Mouse (Mus musculus) mature B cell (primary cell): ENCODE measurements around the gene Chka.

ENCODE experiments used
- in situ Hi-C: fragments of 300-500 bp; cut with MboI; formaldehyde crosslinking; loops from 2 replicates; pipeline ENCODE4 v1.14.3; 2019

Gene Chka

DNA sequence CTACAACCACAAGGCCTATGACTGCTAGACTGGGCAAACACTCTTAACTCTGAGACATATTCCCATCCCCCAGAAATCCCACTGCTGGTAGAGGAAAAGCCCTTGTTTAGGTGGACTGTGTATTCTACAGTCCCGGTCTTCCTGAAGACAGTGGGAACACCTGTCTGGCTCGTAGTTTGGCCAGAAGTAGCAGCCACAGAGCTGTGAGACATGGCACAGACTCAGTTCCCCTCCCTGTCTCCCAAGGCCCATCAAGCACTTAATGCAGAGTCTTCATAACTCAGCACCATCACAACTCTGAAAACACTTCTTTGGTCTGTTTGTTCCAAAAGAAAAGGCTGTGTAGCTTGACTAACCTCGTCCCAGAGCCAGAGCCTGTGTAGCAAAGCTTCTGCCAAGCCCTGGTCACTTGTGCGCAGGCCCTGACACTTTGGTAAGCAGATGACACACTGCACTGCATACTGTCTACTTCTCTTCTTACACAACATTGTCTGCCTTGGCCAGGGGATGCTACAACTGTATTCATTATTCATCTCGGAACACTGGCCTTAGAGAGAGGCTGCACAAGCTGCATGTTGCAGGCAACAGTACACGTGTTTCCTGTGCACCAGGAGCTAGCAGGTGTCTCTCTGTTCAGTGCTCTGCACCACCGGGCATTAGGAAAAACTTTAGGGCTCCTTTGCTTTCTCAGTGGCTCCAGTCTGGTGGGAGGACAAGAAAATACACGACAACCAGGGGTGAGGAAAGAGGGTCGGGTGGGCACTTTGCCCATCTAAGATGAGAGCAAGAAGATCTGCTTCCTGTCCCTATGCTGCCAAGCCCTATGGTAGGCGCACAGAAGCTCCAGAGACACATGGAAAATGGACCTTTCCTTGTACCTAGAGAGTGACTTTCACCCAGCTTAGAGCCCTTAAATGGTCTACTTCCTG, 4.6 kb upstream of the Chka start:
- in situ Hi-C loops = no loop called here

DNA sequence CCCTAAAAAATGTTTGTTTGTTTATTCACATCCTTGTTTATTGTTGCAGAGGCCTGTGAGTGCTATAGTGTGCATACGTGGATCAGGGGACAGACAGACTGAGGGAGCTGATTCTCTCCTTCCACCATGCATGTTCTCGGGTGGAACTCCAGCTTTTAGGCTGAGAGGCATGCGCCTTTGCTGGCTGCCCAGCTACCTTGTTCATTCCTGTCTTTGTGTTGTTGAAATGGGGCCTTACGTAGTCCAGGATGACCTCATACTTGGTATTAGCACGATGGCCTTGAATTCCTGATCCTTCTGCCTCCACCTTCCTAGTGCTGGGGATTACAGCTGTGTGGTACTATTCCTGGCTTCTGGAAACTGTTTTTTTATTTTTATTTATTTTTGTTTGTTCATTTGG, 3.9 kb upstream of the Chka start:
- in situ Hi-C loops = no loop called here

DNA sequence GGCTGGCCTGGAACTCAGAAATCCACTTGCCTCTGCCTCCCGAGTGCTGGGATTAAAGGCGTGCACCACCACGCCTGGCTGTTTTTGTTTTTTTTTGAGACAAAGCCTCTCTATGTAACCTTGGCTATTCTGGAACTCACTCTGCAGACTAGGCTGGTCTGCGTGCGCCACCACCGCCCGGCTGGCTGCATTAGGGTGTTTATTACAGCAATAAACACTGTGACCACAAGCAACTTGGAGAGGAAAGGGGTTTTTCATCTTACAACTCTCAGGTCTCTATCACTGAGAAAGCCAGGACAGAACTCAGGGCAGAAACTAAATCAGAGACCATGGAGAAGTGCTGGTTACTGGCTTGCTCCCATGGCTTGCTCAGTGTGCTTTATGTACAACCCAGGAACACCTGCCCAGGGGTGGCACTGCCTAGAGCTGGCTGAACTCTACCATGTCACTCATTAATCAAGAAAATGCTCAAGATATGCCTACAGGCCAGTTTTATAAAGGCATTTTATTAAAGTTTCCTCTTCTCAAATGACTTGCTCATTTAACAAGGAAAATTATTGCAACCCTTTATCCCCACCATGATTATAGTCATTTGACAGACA, 3.3 kb upstream of the Chka start:
- in situ Hi-C loops = no loop called here

DNA sequence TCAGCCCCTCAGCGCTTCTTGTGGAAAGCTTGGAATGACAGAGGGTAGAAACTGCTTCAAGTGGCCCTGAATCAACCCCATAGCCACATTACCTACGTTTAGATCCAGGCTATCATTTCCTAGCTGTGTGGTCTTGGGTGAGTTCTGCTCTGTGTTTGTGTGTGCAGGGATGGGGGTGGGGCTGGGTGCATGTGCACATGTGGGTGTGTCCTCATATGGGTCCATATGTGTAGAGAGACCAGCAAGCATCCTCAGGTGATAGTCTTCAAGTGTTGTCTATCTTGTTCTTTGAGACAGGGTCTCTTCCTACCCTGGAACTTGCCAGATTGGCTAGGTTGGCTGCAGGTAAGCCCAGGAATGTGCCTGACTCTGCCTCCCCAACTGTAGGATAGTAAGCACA, 2.3 kb upstream of the Chka start:
- in situ Hi-C loops = no loop called here

DNA sequence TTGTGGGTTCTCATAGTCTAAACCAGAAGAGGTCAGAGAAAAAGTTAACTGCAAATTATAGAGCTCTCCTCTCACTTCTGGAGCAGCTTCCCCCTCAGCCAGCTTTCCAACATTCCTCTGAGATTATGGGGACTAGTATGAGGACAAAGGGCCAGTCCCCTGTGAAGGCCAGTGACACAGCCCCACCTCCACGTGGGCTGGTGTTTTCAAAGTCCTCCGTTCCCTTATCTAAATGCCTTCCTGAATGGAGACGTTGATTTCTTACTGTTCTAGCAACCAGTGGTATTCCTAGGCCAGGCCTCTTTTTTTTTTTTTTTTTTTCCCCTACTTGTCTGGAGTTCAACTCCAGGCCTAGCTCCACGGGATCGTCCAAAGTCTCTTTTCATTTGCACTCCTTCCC, 1.5 kb upstream of the Chka start:
- in situ Hi-C loops = no loop called here

DNA sequence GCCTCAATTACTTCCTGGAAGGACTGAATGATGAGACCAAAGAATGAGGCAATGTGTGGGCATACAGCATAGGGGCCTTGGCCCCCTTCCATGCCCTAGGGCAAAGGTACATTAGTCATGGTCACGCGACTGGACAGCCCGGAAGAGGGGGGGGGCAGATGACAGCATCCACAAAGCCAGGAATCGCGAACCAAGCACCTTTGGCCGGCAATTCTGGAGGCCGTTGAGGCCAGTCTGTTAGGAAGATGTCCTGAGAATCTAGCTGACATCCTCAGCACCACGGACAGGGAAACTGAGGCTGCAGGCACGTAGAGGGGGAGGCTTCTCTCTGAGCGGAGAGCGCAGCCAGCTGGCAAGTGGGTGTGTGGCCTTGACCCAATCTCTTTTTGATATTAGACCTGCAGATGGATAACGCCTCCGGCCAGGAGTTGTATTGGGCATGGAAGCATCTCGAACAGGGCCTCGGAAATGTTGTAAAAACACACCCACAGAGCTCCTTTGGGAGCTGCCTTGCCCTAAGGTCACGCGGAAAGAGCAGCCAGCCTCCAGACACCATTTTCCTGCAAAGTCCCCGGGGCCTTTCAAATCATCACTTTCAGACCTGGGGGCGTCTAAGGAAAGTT, 615 bp upstream of the Chka start:
- in situ Hi-C loops = no loop called here

DNA sequence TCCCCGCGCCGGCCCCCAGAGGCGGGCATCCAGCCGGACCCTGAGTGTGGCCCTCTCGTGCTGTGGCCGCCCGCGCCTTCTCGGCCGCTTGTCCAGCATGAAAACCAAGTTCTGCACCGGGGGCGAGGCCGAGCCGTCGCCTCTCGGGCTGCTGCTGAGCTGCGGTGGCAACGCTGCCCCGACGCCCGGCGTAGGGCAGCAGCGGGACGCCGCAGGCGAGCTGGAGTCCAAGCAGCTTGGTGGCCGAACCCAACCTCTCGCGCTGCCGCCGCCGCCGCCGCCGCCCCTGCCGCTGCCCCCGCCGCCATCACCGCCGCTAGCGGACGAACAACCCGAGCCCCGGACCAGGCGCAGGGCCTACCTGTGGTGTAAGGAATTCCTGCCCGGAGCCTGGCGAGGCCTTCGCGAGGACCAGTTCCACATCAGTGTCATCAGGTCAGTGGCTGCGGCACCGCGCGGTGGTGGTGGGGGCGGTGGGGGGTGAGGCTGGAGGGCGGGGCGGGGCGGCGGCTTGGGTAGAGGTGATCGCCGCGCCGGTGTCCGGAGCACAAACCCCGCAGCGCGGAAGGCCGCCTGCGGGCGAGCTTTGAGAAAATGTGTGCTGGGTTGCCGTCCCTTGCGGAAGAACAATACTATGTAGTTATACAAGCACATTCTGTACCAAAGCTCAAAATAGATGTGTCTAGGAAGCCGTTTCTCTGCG, 557 bp downstream of the Chka start:
- in situ Hi-C loops = no loop called here

DNA sequence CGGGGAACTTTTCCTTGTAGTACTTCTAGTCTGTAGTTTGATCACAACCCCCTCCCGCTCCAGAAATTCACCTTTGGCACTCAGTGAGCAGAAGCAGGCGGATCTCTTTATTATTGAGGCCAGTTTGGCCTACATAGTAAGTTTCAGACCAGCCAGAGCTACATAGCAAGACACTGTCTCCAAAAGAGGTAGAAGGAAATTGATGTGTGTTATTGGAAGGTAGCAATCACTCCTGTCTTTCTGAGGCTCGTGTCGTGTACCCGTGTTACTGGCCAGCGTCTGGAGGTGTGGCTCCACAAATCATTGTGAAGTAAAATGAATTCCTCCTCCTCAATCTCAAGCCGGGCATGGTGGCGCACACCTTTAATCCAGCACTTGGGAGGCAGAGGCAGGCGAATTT, 1.5 kb downstream of the Chka start:
- in situ Hi-C loops = no loop called here

DNA sequence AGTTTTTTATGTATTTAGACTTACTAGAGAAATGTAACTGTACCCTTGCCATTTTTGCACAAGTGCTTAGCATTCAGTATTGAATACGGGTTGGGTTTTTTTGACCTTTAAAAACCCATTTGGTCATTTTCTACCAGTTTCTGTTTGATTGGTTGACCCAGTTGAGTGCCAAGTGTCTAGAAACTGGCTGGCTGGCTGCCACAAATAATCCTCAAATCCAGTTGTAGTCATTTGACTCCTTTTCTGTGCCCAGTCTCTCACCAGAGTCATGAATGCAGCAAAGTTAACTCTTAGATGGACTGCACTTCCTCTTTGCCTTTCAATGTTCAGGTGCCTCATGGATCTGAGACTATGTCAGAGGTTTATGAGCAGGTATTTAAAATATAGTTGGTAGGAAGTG, 2.3 kb downstream of the Chka start:
- in situ Hi-C loops = no loop called here

DNA sequence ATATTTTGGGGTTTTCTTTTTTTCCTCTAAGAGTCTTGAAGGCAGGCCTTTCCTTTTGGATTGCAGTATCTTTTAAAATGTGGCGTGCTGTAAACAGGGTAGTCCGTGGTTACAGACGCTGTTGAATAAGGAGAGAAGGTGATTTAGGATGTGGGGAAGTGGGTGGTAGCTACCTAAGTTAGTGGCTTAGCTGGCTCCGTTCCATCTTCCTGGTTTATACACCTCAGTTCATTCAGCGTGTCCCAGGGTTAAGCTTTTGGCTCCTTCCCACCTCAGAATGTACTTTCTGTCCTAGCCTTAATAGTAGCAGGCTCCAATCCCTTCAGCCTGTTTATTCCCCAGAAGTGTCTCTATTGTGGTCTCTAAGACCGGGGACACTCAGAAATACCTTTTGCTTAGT, 3.5 kb downstream of the Chka start:
- in situ Hi-C loops = no loop called here

DNA sequence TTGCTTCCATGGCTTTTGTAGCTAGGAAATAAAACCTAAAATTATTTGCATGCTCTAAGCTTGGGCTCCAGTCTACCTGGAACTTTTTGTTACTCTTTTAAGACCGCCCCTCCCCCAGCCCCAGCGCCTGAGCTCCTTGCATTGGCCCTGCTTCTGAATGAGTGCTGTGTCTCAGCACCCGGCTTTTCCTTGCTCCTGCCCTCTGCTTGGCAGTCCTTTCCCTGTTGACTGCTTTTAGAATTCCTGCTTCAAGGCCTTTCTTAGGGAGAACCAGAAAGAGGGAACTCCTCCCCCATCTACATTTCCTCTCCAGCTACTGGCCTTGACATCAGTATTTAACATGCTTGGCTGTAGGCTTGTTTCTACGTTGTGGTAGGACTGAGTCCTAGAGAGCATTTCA, 4.0 kb downstream of the Chka start:
- in situ Hi-C loops = no loop called here

DNA sequence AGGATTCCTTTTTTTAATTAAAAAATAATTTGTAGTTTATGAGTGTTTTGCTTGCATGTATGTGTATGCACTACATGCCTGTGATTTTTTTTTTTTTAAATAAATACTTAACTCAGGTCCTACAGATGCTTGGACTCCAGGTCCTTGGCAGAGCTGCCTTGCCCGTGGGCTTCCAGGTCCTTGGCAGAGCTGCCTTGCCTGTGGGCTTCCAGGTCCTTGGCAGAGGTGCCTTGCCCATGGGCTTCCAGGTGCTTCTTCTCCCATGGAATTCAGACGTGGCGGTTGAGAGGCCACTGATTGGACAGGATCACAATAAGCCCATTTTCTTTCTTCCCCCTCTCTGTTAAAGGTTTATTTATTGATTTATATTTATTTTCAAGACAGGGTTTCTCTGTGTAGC, 5.6 kb downstream of the Chka start:
- in situ Hi-C loops = no loop called here

DNA sequence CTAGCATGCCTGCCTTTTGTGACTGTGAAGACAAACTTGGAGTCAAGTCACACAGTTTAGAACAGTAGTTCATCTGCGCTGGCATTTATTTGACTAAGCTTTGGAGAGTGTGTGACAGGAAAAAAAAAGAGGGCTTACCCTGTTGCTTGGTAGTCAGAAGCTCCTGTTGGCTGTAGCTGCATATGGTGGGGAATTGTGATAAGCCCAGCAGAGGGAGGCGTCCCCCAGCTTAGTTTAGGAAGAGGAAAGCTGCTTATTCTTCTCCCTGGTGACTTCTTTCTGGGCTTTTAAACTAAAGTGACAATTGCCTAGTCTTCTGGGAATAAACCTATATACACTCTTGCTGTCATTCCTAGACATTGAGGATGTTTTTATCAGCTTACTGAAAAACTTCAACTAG, 11.1 kb downstream of the Chka start:
- in situ Hi-C loops = no loop called here

DNA sequence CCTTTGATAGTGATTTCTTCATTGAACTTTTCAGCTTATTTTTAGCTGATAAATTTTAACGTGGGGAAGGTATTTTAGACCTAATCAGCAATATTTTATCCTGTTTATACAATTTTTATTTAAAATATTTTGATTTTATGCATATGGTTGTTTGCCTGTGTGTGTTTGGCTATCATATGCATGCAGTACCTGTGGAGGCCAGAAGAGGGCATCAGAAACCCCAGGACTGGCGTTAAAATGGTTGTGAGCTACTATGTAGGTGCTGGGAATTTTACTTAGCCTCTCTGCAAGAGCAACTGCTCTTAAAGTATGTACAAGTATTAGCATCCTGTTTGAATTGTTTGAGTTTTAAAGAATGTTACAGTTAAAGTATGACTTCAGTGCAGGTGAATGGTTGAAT, 13.4 kb downstream of the Chka start:
- in situ Hi-C loops = no loop called here

DNA sequence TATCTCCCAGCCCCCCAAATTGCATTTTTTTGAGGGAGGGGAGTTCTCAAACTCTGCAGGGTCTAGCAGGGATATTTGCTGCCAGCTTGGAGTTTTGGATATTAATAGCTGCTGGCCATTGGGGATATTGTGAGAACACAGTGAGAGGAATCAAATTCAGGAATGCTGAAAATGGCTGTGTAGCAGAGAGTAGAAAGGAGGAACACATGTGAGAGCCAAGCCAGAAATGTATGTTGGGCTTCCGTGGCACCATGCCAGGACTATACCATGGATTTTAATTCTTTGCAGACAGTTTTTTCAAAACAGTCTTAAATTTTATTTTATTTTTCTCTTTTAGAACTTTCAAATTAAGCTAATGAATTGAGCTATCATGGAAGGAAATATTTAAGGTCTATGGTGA, 16.7 kb downstream of the Chka start:
- in situ Hi-C loops = no loop called here

DNA sequence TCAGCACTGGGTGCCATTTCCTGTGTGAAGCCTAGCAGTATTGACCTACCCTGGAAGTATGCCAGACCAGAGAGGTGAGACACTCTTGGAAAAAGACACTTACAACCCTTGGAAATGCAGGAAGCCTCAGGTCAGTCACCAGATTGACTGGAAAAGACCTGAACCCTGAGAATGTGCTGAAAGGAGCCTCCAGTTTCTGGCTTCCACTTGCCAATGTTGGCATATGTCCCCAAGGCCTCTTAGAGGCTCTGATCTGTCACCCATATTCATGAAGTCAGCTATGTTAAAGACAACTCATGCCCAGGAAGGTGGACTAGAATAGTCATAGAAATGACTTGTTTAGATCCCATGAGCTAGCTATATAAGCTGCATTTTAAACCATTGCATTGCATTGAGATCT, 19.9 kb downstream of the Chka start:
- in situ Hi-C loops = no loop called here

DNA sequence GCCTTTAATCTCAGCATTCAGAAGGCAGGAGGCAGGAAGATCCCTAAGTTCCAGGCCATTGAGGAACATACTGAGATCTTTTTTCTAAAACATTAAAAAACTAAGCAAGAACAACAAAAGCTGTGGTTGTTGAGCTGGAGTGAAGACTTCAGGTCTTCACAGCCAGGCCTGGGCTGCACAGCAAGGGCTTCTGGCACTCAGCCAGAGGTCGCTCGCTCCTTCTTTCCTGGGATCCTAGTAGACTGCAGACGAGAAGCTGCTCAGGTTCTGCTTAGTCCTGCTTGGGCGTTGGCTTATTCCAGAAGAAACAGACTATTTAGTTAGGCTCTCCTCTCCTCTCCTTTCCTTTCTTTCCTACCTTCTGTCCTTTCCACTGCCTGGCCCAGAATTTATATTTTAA, 20.8 kb downstream of the Chka start:
- in situ Hi-C loops = no loop called here

DNA sequence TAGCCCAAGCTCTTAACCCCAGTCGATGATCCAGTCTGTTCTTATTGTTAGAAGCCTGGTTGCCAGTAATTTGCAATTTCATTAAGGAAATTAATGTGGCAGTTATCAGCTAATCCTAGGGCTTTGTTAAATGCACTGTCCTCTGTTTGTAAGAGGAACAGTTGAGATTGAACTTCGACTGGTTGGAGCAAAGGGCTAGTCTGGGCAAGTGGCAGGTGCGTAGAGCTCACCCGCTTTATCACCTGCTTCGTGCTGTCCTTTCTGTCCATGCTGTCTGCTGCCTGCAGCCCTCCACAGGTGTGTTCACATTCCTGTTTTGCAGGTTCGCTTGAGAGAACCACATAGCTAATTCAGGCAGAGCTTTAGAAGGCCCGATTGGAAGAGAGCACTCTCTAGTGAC, 23.5 kb downstream of the Chka start:
- in situ Hi-C loops = no loop called here

DNA sequence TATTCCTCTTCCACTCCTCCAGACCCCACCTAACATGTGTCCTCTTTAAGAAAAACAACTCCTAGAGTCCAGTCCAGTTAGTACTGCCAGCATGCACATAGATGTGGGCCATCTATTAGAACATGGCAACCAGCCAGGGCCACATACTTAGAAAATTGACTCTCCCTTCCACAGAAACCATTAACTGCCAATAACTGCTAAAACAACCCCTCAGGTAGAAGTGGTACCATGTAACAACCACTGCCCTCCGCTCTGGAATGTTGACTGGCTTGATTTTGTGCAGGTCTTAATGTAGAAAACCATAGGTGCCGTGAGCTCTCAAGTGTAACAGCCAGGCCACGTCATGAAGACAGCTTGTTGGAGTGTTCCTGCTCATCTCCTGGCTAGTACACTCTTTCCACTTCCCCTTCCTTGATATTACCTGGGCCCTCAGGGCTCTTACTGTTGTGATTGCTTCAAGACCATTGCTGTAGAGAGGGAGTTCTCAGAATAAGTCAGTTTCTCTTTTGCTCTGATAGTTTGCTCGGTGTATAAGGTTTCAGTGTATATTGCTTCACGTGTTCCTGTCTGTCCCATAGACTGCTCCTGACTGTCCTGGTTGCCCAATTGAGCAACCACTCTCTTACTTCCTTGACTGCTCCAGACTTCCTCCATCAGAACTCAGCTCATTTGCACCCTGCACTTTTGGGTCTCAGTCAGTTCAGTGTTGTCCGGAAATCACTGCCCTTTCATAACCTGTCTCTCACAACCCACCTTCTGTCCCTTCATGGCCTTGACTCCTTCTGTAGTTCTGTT, 28.7 kb downstream of the Chka start:
- in situ Hi-C loops = no loop called here

DNA sequence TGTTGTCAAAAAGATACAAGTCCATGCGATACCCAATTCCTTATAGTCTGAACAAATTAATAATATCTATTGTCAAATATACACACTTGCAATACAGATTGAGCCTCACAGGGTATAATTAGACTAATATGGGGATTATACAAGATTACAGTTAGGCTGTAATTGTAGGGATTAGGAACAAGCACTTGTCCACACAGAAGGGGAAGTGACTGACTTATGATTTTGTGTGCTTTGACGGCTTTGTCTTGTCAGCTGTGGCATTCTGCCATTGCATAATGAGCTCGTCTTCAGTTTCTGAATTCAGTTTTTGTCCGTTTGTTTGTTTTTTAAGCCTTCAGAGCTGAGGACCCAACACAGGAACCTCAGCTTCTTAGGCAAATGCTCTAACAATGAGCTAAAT, 30.6 kb downstream of the Chka start:
- in situ Hi-C loops = no loop called here

DNA sequence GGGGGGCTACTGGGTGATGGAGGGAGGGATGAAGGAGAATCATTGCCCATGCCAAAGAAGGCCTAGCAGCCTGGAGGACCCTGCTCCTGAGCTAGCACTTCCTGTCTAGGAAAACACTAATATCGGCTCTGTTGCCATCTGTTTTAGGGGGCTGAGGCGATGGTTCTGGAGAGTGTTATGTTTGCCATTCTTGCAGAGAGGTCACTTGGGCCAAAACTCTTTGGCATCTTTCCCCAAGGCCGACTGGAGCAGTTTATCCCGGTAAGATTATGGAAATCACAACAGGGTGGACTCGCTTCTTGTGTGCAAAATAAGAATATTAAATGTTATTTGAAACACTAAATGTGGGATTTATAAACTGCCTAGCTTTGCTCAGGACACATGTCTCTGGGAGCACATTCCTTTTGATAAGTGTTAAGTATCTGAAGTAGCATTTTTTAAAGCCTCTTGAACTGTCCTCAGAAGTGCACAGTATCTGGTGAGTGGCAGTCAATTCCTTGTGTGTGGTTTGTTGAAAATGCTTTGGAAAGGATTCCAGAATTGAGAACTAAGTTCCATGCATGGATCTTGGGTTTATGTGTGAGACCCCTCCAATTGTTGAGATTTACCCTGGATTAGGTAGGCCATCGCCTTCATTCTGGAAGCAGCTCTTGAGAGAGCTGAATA, 32.9 kb downstream of the Chka start:
- in situ Hi-C loops = no loop called here
